Mouse (Mus musculus): ENCODE measurements around the gene Gjc2. TPM values are rescaled to one million over a fixed set of nuclear protein-coding genes. Genes with fewer than 3 reads are reported as not detected.
A peak's percentile ranks its signal among the peaks of the same experiment; 100 is the strongest.

Gene Gjc2
- polyA plus RNA-seq, 1 experiment: 3.4 TPM

DNA sequence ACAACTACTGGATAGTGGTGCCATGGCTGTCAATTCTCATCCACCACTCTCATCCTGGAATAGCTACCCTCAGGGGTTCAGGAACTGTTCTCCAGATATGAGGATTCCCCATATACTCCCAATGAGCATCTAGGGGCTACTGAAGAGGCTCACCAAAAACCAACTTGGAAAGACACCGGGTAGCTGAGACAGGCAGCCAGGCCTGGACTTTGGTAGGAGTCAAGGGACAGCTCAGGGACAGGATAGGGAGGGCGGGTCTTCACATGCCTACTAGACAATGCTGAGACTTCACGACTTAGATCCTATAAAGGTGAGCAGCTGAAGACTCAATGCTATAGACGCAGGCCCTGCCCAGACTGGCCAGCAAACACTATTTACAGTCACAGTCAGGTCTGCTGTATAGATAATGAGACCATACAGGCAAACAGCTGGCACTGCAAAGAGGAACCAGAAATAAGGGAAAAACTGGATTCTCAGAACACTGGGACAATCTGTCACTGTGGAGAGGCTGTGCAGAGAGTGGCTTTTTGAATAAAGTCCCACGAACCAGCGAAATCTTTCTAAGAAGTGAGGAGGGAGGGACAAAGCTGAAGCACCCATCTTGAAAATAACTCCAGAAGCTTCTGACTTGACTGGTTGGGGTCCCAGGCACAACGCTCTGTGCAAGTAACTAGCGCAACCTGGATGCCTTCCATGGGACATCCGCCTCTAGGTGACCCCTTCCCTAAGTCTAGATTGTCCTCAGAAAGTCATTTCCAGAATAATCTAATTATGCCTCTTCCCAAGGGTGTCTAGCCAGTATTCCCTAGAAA is 20.4 kb downstream of the Gjc2 start:
- no peak for DNase-seq (ENCODE audit: low read depth in 1 of 2, low spot score in 2 of 2)
- 49% methylated on average over 9 of the region's 9 CpGs for WGBS

GRCm38 (mm10) chr11:59161398-59161797 is 21.6 kb downstream of the Gjc2 start:
- Histone ChIP-seq H3K4me1 (ENCODE audit: control insufficient read depth, insufficient read depth, insufficient read length) (no peaks in the 10 kb centered on the region), H3K27me3 (ENCODE audit: control insufficient read depth, insufficient read depth, low read length) (no peaks in the 10 kb centered on the region), H3K36me3 (ENCODE audit: control insufficient read depth, insufficient read depth, low read length) (peaks cover 16% of the 10 kb centered on the region), H3K4me3 (ENCODE audit: extremely low read depth, insufficient read depth, insufficient read length) (no peak overlapping the region), H3K27ac (ENCODE audit: insufficient read depth, low read length) (no peak overlapping the region)
- no peak for TF ChIP-seq CTCF (IDR thresholded peaks at IDR 0.05; ENCODE audit: extremely low read depth, insufficient read depth, insufficient read length, insufficient replicate concordance)
- TF ChIP-seq POLR2A (IDR thresholded peaks at IDR 0.05; ENCODE audit: low read depth, low read length): no peak
- no peak for DNase-seq (ENCODE audit: low read depth in 1 of 2, low spot score in 2 of 2)
- 82% methylated on average over 5 of the region's 5 CpGs for WGBS

More for the DNA sequence above, 20.4 kb downstream of the Gjc2 start:
- H3K4me3 ChIP-seq (ENCODE audit: extremely low read depth, insufficient read depth, insufficient read length): peak overlapping the region; percentile 53
- H3K36me3 ChIP-seq (ENCODE audit: control insufficient read depth, insufficient read depth, low read length): peaks cover 11% of the 10 kb centered on the region
- TF ChIP-seq POLR2A (IDR thresholded peaks at IDR 0.05; ENCODE audit: low read depth, low read length) (no peak), CTCF (IDR thresholded peaks at IDR 0.05; ENCODE audit: extremely low read depth, insufficient read depth, insufficient read length, insufficient replicate concordance) (no peak)
- peak overlapping the region; percentile 56 for H3K27ac ChIP-seq (ENCODE audit: insufficient read depth, low read length)
- no peaks in the 10 kb centered on the region for H3K27me3 ChIP-seq (ENCODE audit: control insufficient read depth, insufficient read depth, low read length)
- H3K4me1 ChIP-seq (ENCODE audit: control insufficient read depth, insufficient read depth, insufficient read length): no peaks in the 10 kb centered on the region

DNA sequence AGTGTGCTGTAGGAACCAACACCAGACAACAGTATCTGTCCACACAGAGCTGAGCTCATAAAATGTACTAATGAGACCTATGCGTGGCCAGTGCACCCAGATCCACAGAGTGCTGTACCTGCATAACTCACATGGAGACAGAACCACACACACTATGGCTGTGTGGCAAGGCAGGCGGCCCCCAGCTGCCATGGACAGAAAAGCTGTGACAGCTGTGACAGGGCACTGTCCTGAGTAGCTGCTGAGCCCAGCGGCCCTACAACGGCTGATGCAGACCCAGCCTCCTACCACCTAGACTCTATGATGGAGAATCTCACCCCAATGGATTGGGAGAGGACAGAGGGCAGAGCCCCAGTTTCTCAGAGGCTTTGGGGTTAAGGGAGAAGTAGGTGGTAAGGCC is 23.5 kb downstream of the Gjc2 start:
- DNase-seq (ENCODE audit: low read depth in 1 of 2, low spot score in 2 of 2): no peak
- TF ChIP-seq POLR2A (IDR thresholded peaks at IDR 0.05; ENCODE audit: low read depth, low read length) (no peak), CTCF (IDR thresholded peaks at IDR 0.05; ENCODE audit: extremely low read depth, insufficient read depth, insufficient read length, insufficient replicate concordance) (no peak)
- Histone ChIP-seq H3K27me3 (ENCODE audit: control insufficient read depth, insufficient read depth, low read length) (no peaks in the 10 kb centered on the region), H3K27ac (ENCODE audit: insufficient read depth, low read length) (no peak overlapping the region), H3K4me3 (ENCODE audit: extremely low read depth, insufficient read depth, insufficient read length) (no peak overlapping the region), H3K4me1 (ENCODE audit: control insufficient read depth, insufficient read depth, insufficient read length) (no peaks in the 10 kb centered on the region), H3K36me3 (ENCODE audit: control insufficient read depth, insufficient read depth, low read length) (peaks cover 16% of the 10 kb centered on the region)
- 97% methylated on average over 4 of the region's 4 CpGs for WGBS

GRCm38 (mm10) chr11:59159099-59159498 is 23.9 kb downstream of the Gjc2 start:
- Histone ChIP-seq H3K27ac (ENCODE audit: insufficient read depth, low read length) (no peak overlapping the region), H3K4me3 (ENCODE audit: extremely low read depth, insufficient read depth, insufficient read length) (no peak overlapping the region), H3K36me3 (ENCODE audit: control insufficient read depth, insufficient read depth, low read length) (peaks cover 16% of the 10 kb centered on the region), H3K27me3 (ENCODE audit: control insufficient read depth, insufficient read depth, low read length) (no peaks in the 10 kb centered on the region), H3K4me1 (ENCODE audit: control insufficient read depth, insufficient read depth, insufficient read length) (no peaks in the 10 kb centered on the region)
- TF ChIP-seq POLR2A (IDR thresholded peaks at IDR 0.05; ENCODE audit: low read depth, low read length) (no peak), CTCF (IDR thresholded peaks at IDR 0.05; ENCODE audit: extremely low read depth, insufficient read depth, insufficient read length, insufficient replicate concordance) (no peak)
- DNase-seq (ENCODE audit: low read depth in 1 of 2, low spot score in 2 of 2): no peak
- WGBS: 94% methylated on average over 13 of the region's 13 CpGs

DNA sequence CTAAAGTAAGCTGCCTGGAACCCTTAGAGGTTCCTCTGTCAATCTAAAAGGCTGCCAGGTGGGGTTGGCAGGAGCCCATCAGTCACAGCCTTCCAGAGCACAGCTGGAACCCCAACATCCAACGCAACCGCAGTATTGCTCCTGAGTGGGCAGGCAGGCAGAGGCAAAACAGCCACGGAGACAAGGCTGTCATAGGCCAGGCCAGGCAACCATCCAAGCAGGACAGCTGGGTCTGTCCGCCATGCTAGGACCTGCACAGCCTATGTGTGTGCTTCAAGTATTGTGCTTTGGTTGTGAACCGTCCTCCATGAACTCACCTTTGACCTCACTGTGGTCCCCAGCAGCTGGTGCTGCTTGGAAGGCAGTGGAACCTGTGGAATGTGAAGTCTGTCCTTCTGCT is 27.1 kb downstream of the Gjc2 start:
- no peak for TF ChIP-seq CTCF (IDR thresholded peaks at IDR 0.05; ENCODE audit: extremely low read depth, insufficient read depth, insufficient read length, insufficient replicate concordance)
- TF ChIP-seq POLR2A (IDR thresholded peaks at IDR 0.05; ENCODE audit: low read depth, low read length): no peak
- H3K27ac ChIP-seq (ENCODE audit: insufficient read depth, low read length): no peak overlapping the region
- H3K4me1 ChIP-seq (ENCODE audit: control insufficient read depth, insufficient read depth, insufficient read length): no peaks in the 10 kb centered on the region
- WGBS: 98% methylated on average over 5 of the region's 5 CpGs
- DNase-seq (ENCODE audit: low read depth in 1 of 2, low spot score in 2 of 2): no peak
- no peak overlapping the region for H3K4me3 ChIP-seq (ENCODE audit: extremely low read depth, insufficient read depth, insufficient read length)
- H3K36me3 ChIP-seq (ENCODE audit: control insufficient read depth, insufficient read depth, low read length): peaks cover 16% of the 10 kb centered on the region
- H3K27me3 ChIP-seq (ENCODE audit: control insufficient read depth, insufficient read depth, low read length): no peaks in the 10 kb centered on the region

GRCm38 (mm10) chr11:59154220-59154619 is 28.8 kb downstream of the Gjc2 start:
- 96% methylated on average over 7 of the region's 7 CpGs for WGBS
- no peak for TF ChIP-seq CTCF (IDR thresholded peaks at IDR 0.05; ENCODE audit: extremely low read depth, insufficient read depth, insufficient read length, insufficient replicate concordance)
- no peak for TF ChIP-seq POLR2A (IDR thresholded peaks at IDR 0.05; ENCODE audit: low read depth, low read length)
- Histone ChIP-seq H3K36me3 (ENCODE audit: control insufficient read depth, insufficient read depth, low read length) (peaks cover 16% of the 10 kb centered on the region), H3K4me3 (ENCODE audit: extremely low read depth, insufficient read depth, insufficient read length) (no peak overlapping the region), H3K27me3 (ENCODE audit: control insufficient read depth, insufficient read depth, low read length) (no peaks in the 10 kb centered on the region), H3K4me1 (ENCODE audit: control insufficient read depth, insufficient read depth, insufficient read length) (no peaks in the 10 kb centered on the region), H3K27ac (ENCODE audit: insufficient read depth, low read length) (no peak overlapping the region)
- DNase-seq (ENCODE audit: low read depth in 1 of 2, low spot score in 2 of 2): no peak

- whole genome bisulfite sequencing: 50% methylated on average over 3 of the region's 3 CpGs
- TF ChIP-seq POLR2A (IDR thresholded peaks at IDR 0.05; ENCODE audit: low read depth, low read length) (no peak), CTCF (IDR thresholded peaks at IDR 0.05; ENCODE audit: extremely low read depth, insufficient read depth, insufficient read length, insufficient replicate concordance) (no peak)
- no peak for DNase-seq (ENCODE audit: low read depth in 1 of 2, low spot score in 2 of 2)
- Histone ChIP-seq H3K4me1 (ENCODE audit: control insufficient read depth, insufficient read depth, insufficient read length) (no peaks in the 10 kb centered on the region), H3K27me3 (ENCODE audit: control insufficient read depth, insufficient read depth, low read length) (no peaks in the 10 kb centered on the region), H3K27ac (ENCODE audit: insufficient read depth, low read length) (no peak overlapping the region), H3K36me3 (ENCODE audit: control insufficient read depth, insufficient read depth, low read length) (no peaks in the 10 kb centered on the region), H3K4me3 (ENCODE audit: extremely low read depth, insufficient read depth, insufficient read length) (no peak overlapping the region)
Measured at GRCm38 (mm10) chr11:59151729-59152128, 31.3 kb downstream of the Gjc2 start.
